Mouse (Mus musculus): ENCODE results near the gene Mrpl19. TPM values are rescaled to one million over a fixed set of nuclear protein-coding genes. Genes with fewer than 3 reads are reported as not detected.

Mrpl19 gene
- total and polyA plus RNA-seq, 3 experiments = 36.6 to 89.0 TPM; not detected in 1

- H3K9me3 ChIP-seq (replicated peaks; ENCODE audit: insufficient read depth, low read length) = no peaks in the 10 kb centered on the region
- H3K79me2 ChIP-seq (ENCODE audit: control insufficient read depth, insufficient read depth, low read length, poor library complexity) = no peaks in the 10 kb centered on the region
- H3K9ac ChIP-seq (ENCODE audit: control insufficient read depth, low read depth, low read length, poor library complexity, severe bottlenecking) = no peak overlapping the region
- no peaks in the 10 kb centered on the region for H3K36me3 ChIP-seq (ENCODE audit: control insufficient read depth in 1 of 2, insufficient read depth in 2 of 2, low read length in 2 of 2)
- peak; percentile 69 for DNase-seq (ENCODE audit: low read depth, low spot score)
- no peaks in the 10 kb centered on the region for H3K27me3 ChIP-seq (ENCODE audit: control insufficient read depth in 1 of 2, insufficient read depth in 2 of 2, low read length in 2 of 2)
- H3K4me3 ChIP-seq (ENCODE audit: control insufficient read depth in 1 of 2, insufficient read depth in 1 of 2, low read depth in 2 of 2, low read length in 2 of 2) = no peak overlapping the region
- H3K27ac ChIP-seq (ENCODE audit: control insufficient read depth, low read depth, low read length) = no peak overlapping the region
- TF ChIP-seq SIN3A (IDR thresholded peaks at IDR 0.05; ENCODE audit: low read length) (peak; percentile 21; the same call in 1 of the 2 replicates), CHD2 (IDR thresholded peaks at IDR 0.05; ENCODE audit: low read length) (no peak), SMC3 (IDR thresholded peaks at IDR 0.05; ENCODE audit: low read depth, low read length) (peak; percentile 89), MAX (IDR thresholded peaks at IDR 0.05; ENCODE audit: low read length) (no peak), CTCF (IDR thresholded peaks at IDR 0.05 in 2 of 3, conservative IDR thresholded peaks at IDR 0.05 in 1 of 3; ENCODE audit: control insufficient read depth in 1 of 3, insufficient read depth in 1 of 3, low read depth in 2 of 3, low read length in 3 of 3, poor library complexity in 1 of 3, severe bottlenecking in 1 of 3) (peak; percentile 79 to 90 (median 90)), ZC3H11A (IDR thresholded peaks at IDR 0.05; ENCODE audit: low read depth, low read length) (peak; percentile 82), RAD21 (IDR thresholded peaks at IDR 0.05; ENCODE audit: low read depth, low read length) (peak; percentile 91)
- H3K4me1 ChIP-seq (ENCODE audit: control insufficient read depth in 1 of 2, insufficient read depth in 2 of 2, low read length in 2 of 2) = no peaks in the 10 kb centered on the region
These were observed 10.3 kb upstream of the Mrpl19 start for GRCm38 (mm10) chr6:81975971-81976621.

GRCm38 (mm10) chr6:81972595-81972994 lies 6.8 kb upstream of the Mrpl19 start:
- Histone ChIP-seq H3K36me3 (ENCODE audit: control insufficient read depth in 1 of 2, insufficient read depth in 2 of 2, low read length in 2 of 2) (no peaks in the 10 kb centered on the region), H3K4me3 (ENCODE audit: control insufficient read depth in 1 of 2, insufficient read depth in 1 of 2, low read depth in 2 of 2, low read length in 2 of 2) (no peak overlapping the region), H3K9ac (ENCODE audit: control insufficient read depth, low read depth, low read length, poor library complexity, severe bottlenecking) (no peak overlapping the region), H3K27ac (ENCODE audit: control insufficient read depth, low read depth, low read length) (no peak overlapping the region), H3K9me3 (replicated peaks; ENCODE audit: insufficient read depth, low read length) (no peaks in the 10 kb centered on the region), H3K27me3 (ENCODE audit: control insufficient read depth in 1 of 2, insufficient read depth in 2 of 2, low read length in 2 of 2) (peaks cover 0 to 2% of the 10 kb centered on the region in 2 experiments; a peak in 1 of 4 replicates), H3K79me2 (ENCODE audit: control insufficient read depth, insufficient read depth, low read length, poor library complexity) (no peaks in the 10 kb centered on the region), H3K4me1 (ENCODE audit: control insufficient read depth in 1 of 2, insufficient read depth in 2 of 2, low read length in 2 of 2) (no peaks in the 10 kb centered on the region)
- no peak for DNase-seq (ENCODE audit: low read depth, low spot score)
- TF ChIP-seq E2F4 (IDR thresholded peaks at IDR 0.05; ENCODE audit: borderline replicate concordance, low read depth, low read length) (no peak), RCOR1 (IDR thresholded peaks at IDR 0.05; ENCODE audit: low read depth, low read length) (no peak), MYB (IDR thresholded peaks at IDR 0.05; ENCODE audit: low read depth, low read length) (no peak), ELF1 (IDR thresholded peaks at IDR 0.05; ENCODE audit: low read depth, low read length) (no peak), ETS1 (IDR thresholded peaks at IDR 0.05; ENCODE audit: low read depth, low read length) (no peak), JUND (IDR thresholded peaks at IDR 0.05; ENCODE audit: low read depth, low read length) (no peak), NELFE (IDR thresholded peaks at IDR 0.05; ENCODE audit: low read depth, low read length) (no peak), NRF1 (IDR thresholded peaks at IDR 0.05; ENCODE audit: insufficient read depth, low read depth, low read length, poor library complexity, severe bottlenecking) (no peak), CTCF (IDR thresholded peaks at IDR 0.05 in 2 of 3, conservative IDR thresholded peaks at IDR 0.05 in 1 of 3; ENCODE audit: control insufficient read depth in 1 of 3, insufficient read depth in 1 of 3, low read depth in 2 of 3, low read length in 3 of 3, poor library complexity in 1 of 3, severe bottlenecking in 1 of 3) (no peak), EP300 (IDR thresholded peaks at IDR 0.05; ENCODE audit: low read depth in 1 of 2, low read length in 2 of 2) (no peak), HCFC1 (IDR thresholded peaks at IDR 0.05; ENCODE audit: low read depth, low read length) (no peak), TAL1 (IDR thresholded peaks at IDR 0.05; ENCODE audit: low read length) (no peak), MAFK (IDR thresholded peaks at IDR 0.05; ENCODE audit: borderline replicate concordance, low read depth, low read length) (no peak), SMC3 (IDR thresholded peaks at IDR 0.05; ENCODE audit: low read depth, low read length) (no peak), UBTF (IDR thresholded peaks at IDR 0.05; ENCODE audit: borderline replicate concordance, insufficient read depth, low read depth, low read length) (no peak), SIN3A (IDR thresholded peaks at IDR 0.05; ENCODE audit: low read length) (no peak), POLR2AphosphoS5 (IDR thresholded peaks at IDR 0.05; ENCODE audit: borderline replicate concordance, low read depth, low read length) (no peak), KAT2A (conservative IDR thresholded peaks at IDR 0.05; ENCODE audit: low read depth, low read length) (no peak), ZMIZ1 (IDR thresholded peaks at IDR 0.05; ENCODE audit: low read depth, low read length) (no peak)

Measured in MEL (cell line).